Mouse (Mus musculus) layer of hippocampus, adult 6 months (tissue): ENCODE results near the gene Babam1. TPM values are rescaled to one million over a fixed set of nuclear protein-coding genes. Genes with fewer than 3 reads are reported as not detected.

Experiments
- long read RNA-seq, 2 experiments: library from polyadenylated mRNA; unstranded; transcript quantifications; one replicate each; pipeline ENCODE4 v2.0.0; 2019 to 2020
- polyA plus RNA-seq: library from polyadenylated mRNA; unstranded; fragments of <200 nt; fragmentation: Nextera tagmentation; gene quantifications from 2 replicates; pipeline ENCODE4 v1.2.3, GENCODE M21; 2021

Gene Babam1
- 97.3 and 98.5 TPM in 2 replicates for polyA plus RNA-seq
- long read RNA-seq, experiment 1, transcript Babam1-201 (9 exons, 1,433 nt) = major isoform, 90 of 125 reads
- long read RNA-seq, experiment 1, partial matches to known transcripts = 14 of 125 reads
- long read RNA-seq, experiment 1, other reads (novel, unspliced or antisense) = 21 of 125 reads
- long read RNA-seq, experiment 2, transcript Babam1-201 (9 exons, 1,433 nt) = major isoform, 238 of 316 reads
- long read RNA-seq, experiment 2, partial matches to known transcripts = 28 of 316 reads
- long read RNA-seq, experiment 2, other reads (novel, unspliced or antisense) = 50 of 316 reads

GRCm38 (mm10) chr8:71396639-71397305 is at the start of gene Babam1:
Babam1 (plus strand) TSS chr8:71396861.

GRCm38 (mm10) chr8:71366771-71367528 is 29.7 kb upstream of the Babam1 start, which contains the start of gene Use1:
Use1 (plus strand) TSS chr8:71366848.

GRCm38 (mm10) chr8:71371236-71371848 is 25.3 kb upstream of the Babam1 start, which contains the start of gene Ocel1:
Ocel1 (plus strand) TSS chr8:71371298.

GRCm38 (mm10) chr8:71381421-71381970 is 15.2 kb upstream of the Babam1 start, which contains the start of gene Nr2f6:
Nr2f6 (minus strand) TSS chr8:71381960.

GRCm38 (mm10) chr8:71395629-71396028 is 1.0 kb upstream of the Babam1 start, which contains the start of gene Ushbp1:
Ushbp1 (minus strand) TSS chr8:71395802.

GRCm38 (mm10) chr8:71405401-71406098 is 8.9 kb downstream of the Babam1 start, which contains the start of gene Ankle1:
Ankle1 (plus strand) TSS chr8:71406010.

Other genes with a start within 250 kb of the Babam1 start
- gene Myo9b, start 124.1 kb upstream of the Babam1 start, polyA plus RNA-seq = 1.1 and 1.3 TPM in 2 replicates
- gene Haus8, start 123.9 kb upstream of the Babam1 start, polyA plus RNA-seq = 9.4 and 10.6 TPM in 2 replicates
- gene Use1, start 30.0 kb upstream of the Babam1 start, polyA plus RNA-seq = 177 and 192 TPM in 2 replicates
- gene Ocel1, start 25.6 kb upstream of the Babam1 start, polyA plus RNA-seq = 5.5 and 7.3 TPM in 2 replicates
- gene Nr2f6, start 14.9 kb upstream of the Babam1 start, polyA plus RNA-seq = 8.2 and 8.7 TPM in 2 replicates
- gene Ushbp1, start 1.1 kb upstream of the Babam1 start, polyA plus RNA-seq = 1.1 and 1.4 TPM in 2 replicates
- 0.11 and 0.13 TPM in 2 replicates for gene Ankle1, start 9.1 kb downstream of the Babam1 start, polyA plus RNA-seq
- 357 and 444 TPM in 2 replicates for gene Abhd8, start 66.8 kb downstream of the Babam1 start, polyA plus RNA-seq
- gene Mrpl34, start 68.1 kb downstream of the Babam1 start, polyA plus RNA-seq = 126 and 129 TPM in 2 replicates
- gene Dda1, start 72.3 kb downstream of the Babam1 start, polyA plus RNA-seq = 152 and 163 TPM in 2 replicates
- gene Ano8, start 89.1 kb downstream of the Babam1 start, polyA plus RNA-seq = 0.48 and 0.65 TPM in 2 replicates
- 7.7 and 8.2 TPM in 2 replicates for gene Gtpbp3, start 91.2 kb downstream of the Babam1 start, polyA plus RNA-seq
- gene Plvap, start 114.9 kb downstream of the Babam1 start, polyA plus RNA-seq = 6.2 and 6.3 TPM in 2 replicates
- gene Ccdc194, start 128.8 kb downstream of the Babam1 start, polyA plus RNA-seq = not detected in 2 replicates
- 5.2 and 15.7 TPM in 2 replicates for gene Bst2, start 140.6 kb downstream of the Babam1 start, polyA plus RNA-seq
- 45.5 and 46.4 TPM in 2 replicates for gene Mvb12a, start 146.1 kb downstream of the Babam1 start, polyA plus RNA-seq
- gene Tmem221, start 162.0 kb downstream of the Babam1 start, polyA plus RNA-seq = 0.19 and 0.54 TPM in 2 replicates
- 0.25 and 0.43 TPM in 2 replicates for gene Nxnl1, start 169.7 kb downstream of the Babam1 start, polyA plus RNA-seq
- gene Slc27a1, start 172.0 kb downstream of the Babam1 start, polyA plus RNA-seq = 95.1 and 114 TPM in 2 replicates
- 110 and 114 TPM in 2 replicates for gene Pgls, start 195.3 kb downstream of the Babam1 start, polyA plus RNA-seq
- 0.53 and 0.59 TPM in 2 replicates for gene Fam129c, start 200.8 kb downstream of the Babam1 start, polyA plus RNA-seq
- gene Colgalt1, start 214.1 kb downstream of the Babam1 start, polyA plus RNA-seq = 18.9 and 19.6 TPM in 2 replicates